In genomic region chrX:129831903-129832302, GRCm38 (mm10) we compare ENCODE assay signal across 14 mouse cellular contexts.
DNase-seq lines count a peak whose midpoint lies in the region; ATAC-seq and TF ChIP-seq lines count a peak whose summit lies in the region.
"Had no signal": no experiment of that assay in that cellular context is flagged by ENCODE, and none has a peak within 500 bp of the region (broad histone marks: within the 10 kb centered on the region; RNA-seq: fewer than 3 reads in every experiment).

No protein-coding gene starts in this region.

- no peak overlapping the region for H3K27ac ChIP-seq in cerebellum, adult 2 months (ENCODE audit: insufficient read depth, low read length)
- H3K27ac ChIP-seq in intestine, postnatal 0 days (ENCODE audit: low read depth, low read length) = no peak overlapping the region
- no peak overlapping the region for H3K27ac ChIP-seq in intestine, embryonic 16.5 days (ENCODE audit: low read length)
- H3K27ac ChIP-seq in midbrain, embryonic 14.5 days (replicated peaks; ENCODE audit: low read depth, low read length) = no peak overlapping the region
- no peak overlapping the region for H3K27ac ChIP-seq in midbrain, embryonic 16.5 days (ENCODE audit: low read length)
- no peak overlapping the region for H3K27ac ChIP-seq in stomach, postnatal 0 days (replicated peaks)
- H3K27ac ChIP-seq: embryonic facial prominence, embryonic 13.5 days; heart, embryonic 10.5 days; lung, embryonic 15.5 days had no signal

- no peak for ATAC-seq in intestine, postnatal 0 days
- no peak for ATAC-seq in intestine, embryonic 16.5 days
- no peak for ATAC-seq in midbrain, embryonic 14.5 days (ENCODE audit: low FRiP score, low TSS enrichment)
- no peak for ATAC-seq in midbrain, embryonic 16.5 days
- ATAC-seq in stomach, postnatal 0 days (ENCODE audit: low FRiP score, low TSS enrichment) = no peak

- no peaks in the 10 kb centered on the region for H3K4me1 ChIP-seq in cerebellum, adult 2 months (ENCODE audit: control insufficient read depth, insufficient read depth, low read length)
- no peaks in the 10 kb centered on the region for H3K4me1 ChIP-seq in intestine, postnatal 0 days (replicated peaks; ENCODE audit: control insufficient read depth, insufficient read depth, low read length)
- H3K4me1 ChIP-seq in intestine, embryonic 16.5 days (ENCODE audit: control insufficient read depth, insufficient read depth, low read length) = no peaks in the 10 kb centered on the region
- no peaks in the 10 kb centered on the region for H3K4me1 ChIP-seq in midbrain, embryonic 14.5 days (ENCODE audit: control insufficient read depth, insufficient read depth, low read length)
- no peaks in the 10 kb centered on the region for H3K4me1 ChIP-seq in midbrain, embryonic 16.5 days (ENCODE audit: control insufficient read depth, insufficient read depth, low read length)
- H3K4me1 ChIP-seq in stomach, postnatal 0 days (replicated peaks; ENCODE audit: control insufficient read depth, insufficient read depth) = no peaks in the 10 kb centered on the region
- H3K4me1 ChIP-seq: embryonic facial prominence, embryonic 13.5 days; heart, embryonic 10.5 days; lung, embryonic 15.5 days had no signal

- no peaks in the 10 kb centered on the region for H3K36me3 ChIP-seq in intestine, postnatal 0 days (ENCODE audit: control insufficient read depth, insufficient read depth)
- no peaks in the 10 kb centered on the region for H3K36me3 ChIP-seq in intestine, embryonic 16.5 days (ENCODE audit: control insufficient read depth, insufficient read depth, low read length)
- H3K36me3 ChIP-seq in midbrain, embryonic 14.5 days (ENCODE audit: control insufficient read depth, insufficient read depth, low read length) = no peaks in the 10 kb centered on the region
- no peaks in the 10 kb centered on the region for H3K36me3 ChIP-seq in midbrain, embryonic 16.5 days (ENCODE audit: control insufficient read depth, insufficient read depth, low read length)
- no peaks in the 10 kb centered on the region for H3K36me3 ChIP-seq in stomach, postnatal 0 days (ENCODE audit: control insufficient read depth, insufficient read depth, low read length)
- H3K36me3 ChIP-seq: embryonic facial prominence, embryonic 13.5 days; heart, embryonic 10.5 days; lung, embryonic 15.5 days had no signal

- no peak for TF ChIP-seq POLR2A in cerebellum, adult 2 months (IDR thresholded peaks at IDR 0.05; ENCODE audit: borderline replicate concordance, insufficient read depth, low read length)

- TF ChIP-seq CTCF in cerebellum, adult 2 months (IDR thresholded peaks at IDR 0.05; ENCODE audit: borderline replicate concordance, insufficient read depth, low read depth, low read length) = 0 out of 2 replicates have a peak, but pooled peaks have one; percentile 14
- TF ChIP-seq CTCF in intestine, postnatal 0 days (IDR thresholded peaks at IDR 0.05; ENCODE audit: low read depth) = peak; percentile 55
- peak; percentile 63 for TF ChIP-seq CTCF in stomach, postnatal 0 days (IDR thresholded peaks at IDR 0.05; ENCODE audit: low read depth)

- peak in 1 of 2 experiments; percentile 6 for DNase-seq in cerebellum, adult 2 months
- DNase-seq in cerebellum, postnatal 25 days = no peak
- DNase-seq in midbrain, embryonic 14.5 days = peak; percentile 72
- DNase-seq in stomach, postnatal 0 days (ENCODE audit: low spot score) = no peak
- DNase-seq in urinary bladder, postnatal 25 days (ENCODE audit: low spot score) = no peak
- DNase-seq: B cell, adult 2 months; kidney, adult 18-20 months; thymus, postnatal 4 days had no signal

- TF ChIP-seq EP300 in stomach, postnatal 0 days (optimal IDR thresholded peaks at IDR 0.05) = no peak

- H3K4me3 ChIP-seq in cerebellum, adult 2 months (replicated peaks; ENCODE audit: insufficient read depth, low read depth, low read length) = no peak overlapping the region
- H3K4me3 ChIP-seq in intestine, postnatal 0 days (ENCODE audit: low read depth, low read length) = no peak overlapping the region
- H3K4me3 ChIP-seq in intestine, embryonic 16.5 days (ENCODE audit: low read length) = no peak overlapping the region
- H3K4me3 ChIP-seq in midbrain, embryonic 14.5 days (replicated peaks; ENCODE audit: low read depth, low read length) = no peak overlapping the region
- H3K4me3 ChIP-seq in midbrain, embryonic 16.5 days (ENCODE audit: low read depth, low read length) = no peak overlapping the region
- H3K4me3 ChIP-seq in stomach, postnatal 0 days (ENCODE audit: low read depth, low read length) = no peak overlapping the region
- H3K4me3 ChIP-seq: embryonic facial prominence, embryonic 13.5 days; heart, embryonic 10.5 days; lung, embryonic 15.5 days had no signal

- no peaks in the 10 kb centered on the region for H3K9me3 ChIP-seq in intestine, postnatal 0 days (ENCODE audit: control insufficient read depth)
- no peaks in the 10 kb centered on the region for H3K9me3 ChIP-seq in intestine, embryonic 16.5 days (ENCODE audit: control insufficient read depth, low read length)
- no peaks in the 10 kb centered on the region for H3K9me3 ChIP-seq in midbrain, embryonic 14.5 days (ENCODE audit: control insufficient read depth, low read length)
- no peaks in the 10 kb centered on the region for H3K9me3 ChIP-seq in midbrain, embryonic 16.5 days (replicated peaks; ENCODE audit: control insufficient read depth, low read length, poor library complexity, severe bottlenecking)
- no peaks in the 10 kb centered on the region for H3K9me3 ChIP-seq in stomach, postnatal 0 days (ENCODE audit: control insufficient read depth, low read length)
- H3K9me3 ChIP-seq: embryonic facial prominence, embryonic 13.5 days; heart, embryonic 10.5 days; lung, embryonic 15.5 days had no signal

- H3K27me3 ChIP-seq in cerebellum, adult 2 months (ENCODE audit: control insufficient read depth, insufficient read depth, low read length) = no peaks in the 10 kb centered on the region
- H3K27me3 ChIP-seq in intestine, postnatal 0 days (replicated peaks; ENCODE audit: control insufficient read depth, insufficient read depth, low read length) = no peaks in the 10 kb centered on the region
- no peaks in the 10 kb centered on the region for H3K27me3 ChIP-seq in intestine, embryonic 16.5 days (replicated peaks; ENCODE audit: control insufficient read depth, insufficient read depth, low read length)
- H3K27me3 ChIP-seq in midbrain, embryonic 14.5 days (ENCODE audit: control insufficient read depth, insufficient read depth, low read length) = no peaks in the 10 kb centered on the region
- H3K27me3 ChIP-seq in midbrain, embryonic 16.5 days (ENCODE audit: control insufficient read depth, insufficient read depth, low read depth, low read length) = no peaks in the 10 kb centered on the region
- H3K27me3 ChIP-seq in stomach, postnatal 0 days (ENCODE audit: control insufficient read depth, insufficient read depth, low read length) = no peaks in the 10 kb centered on the region
- H3K27me3 ChIP-seq: embryonic facial prominence, embryonic 13.5 days; lung, embryonic 15.5 days had no signal

- H3K4me2 ChIP-seq in intestine, postnatal 0 days (replicated peaks; ENCODE audit: low read depth) = no peak overlapping the region
- no peak overlapping the region for H3K4me2 ChIP-seq in intestine, embryonic 16.5 days (ENCODE audit: low read depth, low read length)
- no peak overlapping the region for H3K4me2 ChIP-seq in midbrain, embryonic 14.5 days (ENCODE audit: low read length)
- H3K4me2 ChIP-seq in midbrain, embryonic 16.5 days (ENCODE audit: low read length) = no peak overlapping the region
- no peak overlapping the region for H3K4me2 ChIP-seq in stomach, postnatal 0 days (replicated peaks; ENCODE audit: low read depth)
- H3K4me2 ChIP-seq: embryonic facial prominence, embryonic 13.5 days; lung, embryonic 15.5 days had no signal

- WGBS in cerebellum, adult 2 months = 28% methylated on average over 2 of the region's 2 CpGs
- 43% methylated on average over 2 of the region's 2 CpGs for WGBS in intestine, postnatal 0 days
- 53% methylated on average over 2 of the region's 2 CpGs for WGBS in intestine, embryonic 16.5 days
- WGBS in midbrain, embryonic 14.5 days = 48% methylated on average over 2 of the region's 2 CpGs
- 25% methylated on average over 2 of the region's 2 CpGs for WGBS in midbrain, embryonic 16.5 days
- WGBS in stomach, postnatal 0 days = 48% methylated on average over 2 of the region's 2 CpGs

- no peak overlapping the region for H3K9ac ChIP-seq in intestine, postnatal 0 days (ENCODE audit: low read depth, low read length)
- H3K9ac ChIP-seq in intestine, embryonic 16.5 days (ENCODE audit: low read depth, low read length) = no peak overlapping the region
- H3K9ac ChIP-seq in midbrain, embryonic 14.5 days (replicated peaks; ENCODE audit: low read length) = no peak overlapping the region
- no peak overlapping the region for H3K9ac ChIP-seq in midbrain, embryonic 16.5 days (ENCODE audit: low read depth, low read length)
- H3K9ac ChIP-seq in stomach, postnatal 0 days (ENCODE audit: low read length) = no peak overlapping the region
- H3K9ac ChIP-seq: embryonic facial prominence, embryonic 13.5 days; lung, embryonic 15.5 days had no signal
